Mouse (Mus musculus): Measurements from ENCODE around the gene Gprc6a.

GRCm38 (mm10) chr10:51678251-51678639 lies 47.0 kb upstream of the Gprc6a start:
- TF ChIP-seq CTCF (IDR thresholded peaks at IDR 0.05; ENCODE audit: borderline replicate concordance, insufficient read depth, low read depth, low read length) = no peak
- no peak for TF ChIP-seq POLR2A (IDR thresholded peaks at IDR 0.05; ENCODE audit: borderline replicate concordance, insufficient read depth, low read length)
